Mouse (Mus musculus) large intestine, adult 2 months (tissue): ENCODE measurements around the gene Nphs1. TPM values are rescaled to one million over a fixed set of nuclear protein-coding genes. Genes with fewer than 3 reads are reported as not detected.
"Not testable (repeated sequence)": the region's sequence is repeated elsewhere in the genome, so short reads cannot be mapped to it uniquely, and the experiment has no call there.

Source experiments
- DNase-seq: peaks from one replicate; pipeline ENCODE4 v3.0.0-alpha.2; 2012; ENCODE audit warnings: low read depth, low spot score
- WGBS: fragments of 180-500 bp; shearing (Covaris S2); methylation state at CpG from one replicate; pipeline ENCODE4 v1.1.7; 2018; 5-methylcytosine and 5-hydroxymethylcytosine counted together
- polyA plus RNA-seq: library from polyadenylated mRNA; depleted of rRNA; stranded (reverse); fragments of >200 nt; gene quantifications from 2 replicates; pipeline ENCODE4 v1.2.3, GENCODE M21; 2012

Nphs1 gene
- polyA plus RNA-seq, 1 experiment: 0.17 TPM

GRCm38 (mm10) chr7:30477415-30478381, 19.6 kb downstream of the Nphs1 start:
- 10% methylated on average over 28 of the region's 32 CpGs for WGBS
- DNase-seq: no peak

- WGBS: 15% methylated on average over 8 of the region's 8 CpGs
- no peak for DNase-seq
Observed at GRCm38 (mm10) chr7:30484250-30484649, 26.1 kb downstream of the Nphs1 start.

GRCm38 (mm10) chr7:30490251-30490956, 32.3 kb downstream of the Nphs1 start:
- peak; percentile 18 for DNase-seq
- 32% methylated on average over 16 of the region's 16 CpGs for WGBS

DNA sequence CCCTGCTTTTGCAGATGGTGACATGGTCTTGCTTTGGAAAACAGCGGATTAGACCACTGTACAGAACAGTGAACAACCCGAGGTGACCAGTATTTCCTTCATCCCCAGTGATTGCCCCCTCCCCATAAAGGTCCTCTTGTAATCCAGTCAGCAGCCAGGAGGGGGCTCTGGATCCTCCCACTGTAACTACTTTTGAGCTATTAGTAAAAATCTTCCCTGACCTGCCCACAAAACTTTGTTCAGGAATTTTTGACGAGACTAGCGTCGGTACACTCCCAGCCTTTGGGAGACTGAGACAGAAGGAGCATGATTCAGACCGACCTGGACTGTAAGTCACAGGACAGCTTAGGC, 32.8 kb downstream of the Nphs1 start:
- DNase-seq: no peak
- 18% methylated on average over 6 of the region's 6 CpGs for WGBS

DNA sequence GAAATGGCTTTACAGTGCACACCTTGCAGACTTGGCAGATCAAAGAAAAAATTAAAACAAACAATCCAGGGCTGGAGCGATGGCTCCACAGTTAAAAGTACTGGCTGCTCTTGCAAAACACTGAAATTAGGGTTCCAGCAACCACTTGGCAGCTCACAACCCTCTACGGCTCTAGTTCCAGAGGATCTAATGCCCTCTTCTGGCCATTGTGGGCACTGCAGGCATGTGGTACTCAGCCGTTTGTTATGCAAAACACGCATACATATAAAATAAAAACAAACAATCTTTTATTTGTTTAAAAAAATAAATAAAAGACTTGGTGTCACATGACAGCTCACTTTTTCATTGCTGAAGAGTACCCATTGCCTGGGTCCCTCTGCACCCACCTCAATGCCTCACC, 34.6 kb downstream of the Nphs1 start:
- DNase-seq: peak; percentile 25
- 6% methylated on average over 4 of the region's 4 CpGs for WGBS

DNA sequence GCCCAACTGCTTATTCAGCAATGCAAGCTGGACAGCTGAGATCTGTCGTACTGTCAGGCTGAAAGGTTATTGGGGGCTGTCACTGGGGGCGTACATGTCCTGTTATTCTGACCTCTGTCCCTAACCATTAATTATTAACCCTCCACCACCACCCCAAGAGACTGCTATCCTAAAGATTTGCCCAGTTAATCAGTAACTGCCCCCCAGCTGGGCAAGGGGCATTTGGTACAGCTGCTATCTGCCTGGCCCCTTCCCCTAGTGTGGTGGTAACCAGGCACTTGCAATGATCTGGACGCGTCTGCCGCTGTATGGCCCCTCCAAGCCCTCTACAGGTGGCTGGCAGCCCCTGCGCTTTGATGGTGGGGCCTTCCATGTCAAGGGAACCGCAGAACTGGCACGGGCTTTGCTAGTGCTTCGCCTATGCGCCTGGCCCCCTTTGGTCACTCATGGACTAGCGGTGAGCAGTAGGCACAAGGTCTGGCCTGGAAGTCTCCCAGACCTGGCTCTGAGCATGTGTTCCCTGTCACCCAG, 35.4 kb downstream of the Nphs1 start, which contains the start of gene Prodh2:
TSS of gene Prodh2 (plus strand) at position 222 of the 531 bp plus-strand sequence.
- DNase-seq: no peak
- WGBS: 35% methylated on average over 11 of the region's 11 CpGs

GRCm38 (mm10) chr7:30495506-30496042, 37.5 kb downstream of the Nphs1 start:
- WGBS: 51% methylated on average over 5 of the region's 5 CpGs
- not testable (repeated sequence) for DNase-seq

GRCm38 (mm10) chr7:30501159-30501558, 43.0 kb downstream of the Nphs1 start:
- not testable (repeated sequence) for DNase-seq
- WGBS: 70% methylated on average over 5 of the region's 5 CpGs

GRCm38 (mm10) chr7:30508061-30508460, 49.9 kb downstream of the Nphs1 start:
- no peak for DNase-seq
- 63% methylated on average over 4 of the region's 4 CpGs for WGBS

DNA sequence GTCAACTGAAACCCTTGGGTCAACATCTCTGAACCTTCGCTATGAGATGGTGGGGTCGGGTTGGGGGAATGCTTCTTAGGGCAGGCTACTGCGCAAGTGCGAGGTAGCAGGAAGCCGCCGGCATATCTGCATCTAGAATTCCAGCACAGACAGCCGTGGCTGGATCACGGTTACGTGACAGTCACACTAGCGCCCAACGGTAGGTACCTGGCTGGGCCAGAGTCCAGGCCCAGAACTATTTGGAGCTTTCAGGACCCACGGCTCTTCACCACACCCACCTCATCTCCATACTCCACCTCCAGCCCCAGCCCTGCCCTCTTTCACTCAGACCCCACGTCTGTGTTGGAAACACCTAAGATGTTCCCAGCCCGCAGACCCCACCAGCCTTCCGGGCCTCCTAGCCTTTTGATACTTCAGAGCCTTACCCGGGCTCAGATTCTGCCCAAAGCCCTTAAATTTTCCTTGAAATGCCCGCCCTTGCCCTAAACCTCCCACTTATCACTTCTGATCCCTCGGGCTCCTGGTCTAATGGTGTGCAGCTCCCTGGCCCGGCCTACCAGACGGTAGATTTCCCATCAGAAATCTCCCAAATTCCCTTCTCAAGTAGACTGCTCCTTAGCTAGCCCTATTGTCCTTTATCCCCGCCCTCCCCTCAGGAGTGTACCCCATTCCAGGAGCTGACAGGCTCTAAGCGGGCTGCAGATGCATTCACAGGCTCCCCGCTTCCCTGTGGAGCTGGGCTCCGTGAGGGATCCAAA, 57.1 kb downstream of the Nphs1 start:
- no peak for DNase-seq
- WGBS: 57% methylated on average over 24 of the region's 24 CpGs

DNA sequence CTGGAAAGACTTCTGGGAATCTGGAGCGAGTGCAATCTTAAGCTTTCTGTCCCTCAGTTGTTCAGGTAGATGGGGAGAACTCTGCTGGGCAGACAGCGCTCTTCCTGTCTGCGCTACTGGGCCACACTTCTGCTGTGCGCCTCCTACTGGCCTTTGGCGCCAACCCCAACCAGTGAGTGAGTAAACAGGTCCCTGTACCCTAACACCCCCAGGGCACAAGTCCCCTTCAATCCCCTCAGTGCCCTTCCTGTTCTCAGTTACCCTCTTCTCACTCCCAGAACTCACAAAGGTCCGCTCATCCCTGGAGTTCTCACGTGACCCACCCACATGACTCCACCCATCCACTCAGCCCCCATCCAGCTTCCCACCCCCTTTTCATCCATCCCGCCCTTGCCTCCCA, 60.2 kb downstream of the Nphs1 start:
- WGBS: 34% methylated on average over 8 of the region's 8 CpGs
- DNase-seq: no peak

DNA sequence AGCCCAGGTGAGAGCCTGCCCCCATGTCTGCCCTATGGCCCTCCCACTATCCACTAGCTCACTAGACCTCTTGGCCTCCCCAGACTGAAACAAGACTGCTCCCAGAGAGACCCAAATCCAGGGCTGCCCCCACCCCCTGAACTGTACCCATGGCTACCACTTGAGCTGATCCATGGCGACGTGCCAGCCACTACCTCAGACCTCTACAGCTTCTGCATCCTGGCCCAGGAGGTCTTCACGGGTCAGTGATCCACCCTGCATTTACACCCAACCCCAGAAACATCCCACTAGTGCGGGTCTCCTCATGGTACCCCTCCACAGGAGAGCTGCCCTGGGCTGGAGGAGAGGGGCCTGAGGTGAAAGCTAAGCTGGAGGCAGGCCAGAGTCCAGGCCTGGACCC, 62.3 kb downstream of the Nphs1 start:
- DNase-seq: no peak
- WGBS: 64% methylated on average over 4 of the region's 4 CpGs

DNA sequence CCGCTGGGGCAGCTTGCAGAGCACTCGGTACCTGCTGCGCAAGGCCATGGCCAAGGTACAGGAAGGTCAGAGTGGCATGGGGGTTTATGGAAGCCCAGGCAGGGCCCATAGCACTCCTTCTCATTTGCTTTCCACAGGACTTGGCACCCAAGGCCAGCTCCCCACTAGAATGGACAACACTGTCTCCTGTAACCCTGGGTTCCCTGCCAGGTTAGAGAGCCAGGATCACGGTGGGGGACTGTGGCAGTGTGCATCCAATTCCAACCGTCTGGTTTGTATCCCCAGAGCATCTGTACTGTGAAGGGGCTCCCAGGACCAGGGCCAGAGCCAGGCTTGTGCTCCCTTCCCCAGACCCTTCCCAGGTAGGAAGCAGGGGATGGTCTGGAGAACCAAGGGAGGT, 62.7 kb downstream of the Nphs1 start:
- no peak for DNase-seq
- WGBS: 76% methylated on average over 5 of the region's 5 CpGs

DNA sequence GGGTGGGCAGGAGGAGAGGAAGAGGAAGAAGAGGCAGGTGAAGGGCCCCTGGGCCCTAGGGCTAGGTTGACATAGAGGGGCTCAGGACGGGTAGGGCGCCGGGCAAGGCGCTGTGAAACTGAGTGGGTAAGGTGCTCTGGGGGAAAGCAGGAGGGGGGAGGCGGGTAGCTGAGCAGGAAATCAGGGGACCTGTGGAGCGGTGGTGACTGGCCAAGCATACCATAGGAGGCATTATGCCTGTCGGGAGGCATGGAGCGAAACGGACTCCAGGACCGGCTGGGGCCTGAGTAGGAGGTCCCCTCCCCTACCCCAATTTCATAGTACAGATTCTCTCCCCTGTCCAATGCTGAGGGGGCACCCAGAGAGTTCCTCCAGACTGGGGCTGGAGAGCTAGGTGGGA, 64.8 kb downstream of the Nphs1 start:
- 94% methylated on average over 10 of the region's 10 CpGs for WGBS
- DNase-seq: no peak

- no peak for DNase-seq
- 87% methylated on average over 6 of the region's 6 CpGs for WGBS
Observed at GRCm38 (mm10) chr7:30524487-30524886, 66.4 kb downstream of the Nphs1 start.

- DNase-seq: no peak
- WGBS: 27% methylated on average over 10 of the region's 10 CpGs
Observed at GRCm38 (mm10) chr7:30525954-30526353, 67.8 kb downstream of the Nphs1 start.

GRCm38 (mm10) chr7:30526399-30526798, 68.3 kb downstream of the Nphs1 start:
- 49% methylated on average over 17 of the region's 17 CpGs for WGBS
- no peak for DNase-seq

GRCm38 (mm10) chr7:30526981-30527380, 68.9 kb downstream of the Nphs1 start:
- DNase-seq: no peak
- WGBS: 87% methylated on average over 14 of the region's 14 CpGs

DNA sequence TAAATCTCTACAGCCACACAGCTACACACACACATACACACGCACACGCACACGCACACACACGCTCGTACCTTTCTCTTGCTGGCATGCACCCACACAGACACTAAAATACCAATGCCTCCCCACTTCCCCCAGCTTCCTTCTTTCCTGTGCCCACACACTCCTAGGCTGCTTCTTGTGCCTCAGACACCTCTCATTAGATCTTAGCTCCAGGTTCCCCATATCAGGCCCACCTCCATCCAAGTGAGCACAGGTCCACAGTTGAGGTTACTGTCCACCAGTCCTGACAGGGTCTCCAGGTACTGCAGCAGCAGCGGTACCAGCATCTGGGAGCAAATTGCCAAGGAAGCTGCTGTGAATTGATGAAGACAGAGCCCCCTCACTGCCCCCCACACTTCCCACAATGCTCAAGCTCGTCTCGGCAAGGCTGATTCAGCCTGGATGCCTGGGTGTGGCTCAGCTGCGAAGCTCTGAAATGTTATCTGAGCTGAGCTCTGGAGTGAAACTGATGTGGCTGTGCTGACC, 73.2 kb downstream of the Nphs1 start:
- 89% methylated on average over 9 of the region's 9 CpGs for WGBS
- no peak for DNase-seq
